Mouse (Mus musculus): ENCODE results near the gene Rex1bd.

Rex1bd gene

DNA sequence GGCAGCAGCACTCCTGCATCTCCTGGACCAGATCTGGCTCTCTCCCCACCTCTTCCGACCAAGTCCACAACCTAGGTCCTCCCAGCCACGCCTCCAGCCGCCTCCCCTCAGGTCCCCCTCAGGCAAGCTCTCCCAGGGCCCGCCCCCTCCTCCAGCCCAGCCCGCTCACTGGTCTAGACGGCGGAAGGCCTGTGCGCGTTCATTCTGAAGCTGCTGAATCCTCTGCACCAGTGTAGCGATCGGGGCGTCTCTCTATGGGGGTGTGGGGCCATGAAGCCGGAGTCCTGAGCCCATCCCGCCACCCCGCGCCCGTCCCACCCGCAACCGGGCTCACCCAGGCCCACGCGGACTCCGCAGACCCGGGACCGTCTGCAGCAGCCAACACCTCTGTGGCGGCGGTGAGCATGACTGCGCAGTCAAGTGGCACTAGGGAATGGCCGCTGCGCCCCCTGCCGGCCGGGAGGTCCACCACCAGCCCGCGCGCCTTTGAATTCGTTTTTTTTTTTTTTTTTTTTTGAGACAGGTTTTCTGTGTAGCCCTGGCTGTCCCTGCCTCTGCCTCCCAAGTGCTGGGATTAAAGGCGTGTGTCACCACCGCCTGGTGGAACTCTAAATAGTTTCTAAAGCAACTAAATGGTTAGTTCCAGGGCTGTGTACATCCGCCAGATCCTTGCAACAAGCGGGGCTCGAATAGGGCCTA lies at the start of gene Rex1bd:
Gene Rex1bd (minus strand): TSS at position 425 of the 699 bp plus-strand sequence.
- peak; percentile 99 for DNase-seq (ENCODE audit: low read depth, low spot score)

DNA sequence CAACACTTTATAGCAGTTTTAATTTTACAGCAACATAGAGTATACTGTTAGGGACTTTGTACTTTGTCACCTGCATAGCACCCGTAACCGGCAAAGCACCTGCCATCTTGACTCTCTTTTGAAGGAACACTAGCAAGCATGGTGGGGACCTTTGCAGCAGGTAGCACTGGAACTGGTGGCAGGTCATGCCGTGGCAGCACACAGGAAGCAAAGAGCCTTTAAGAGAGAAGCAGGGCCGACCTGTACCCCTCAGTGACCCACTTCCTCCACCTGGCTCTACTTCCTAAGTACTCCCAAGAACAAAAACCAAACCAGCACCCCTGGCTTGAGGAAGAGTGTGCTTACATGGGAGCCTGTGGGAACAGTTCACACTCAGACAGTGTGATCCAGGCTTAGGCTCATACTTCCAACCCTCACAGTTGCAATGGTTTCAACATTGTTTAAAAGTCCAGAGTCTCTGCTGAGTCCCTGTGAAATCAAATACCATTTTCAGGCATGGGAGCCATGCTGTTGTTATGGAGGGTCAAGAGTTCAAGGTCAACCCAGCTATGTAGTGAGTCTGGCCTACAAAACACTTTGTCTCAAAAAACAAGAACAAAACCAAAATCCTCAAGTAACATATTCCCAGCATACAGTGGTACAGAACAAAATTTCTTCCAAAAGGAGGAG lies 48.7 kb upstream of the Rex1bd start:
- DNase-seq (ENCODE audit: low read depth, low spot score): no peak

- no peak for DNase-seq (ENCODE audit: low read depth, low spot score)
Measured at GRCm38 (mm10) chr8:70553740-70554139, 47.2 kb upstream of the Rex1bd start.

DNA sequence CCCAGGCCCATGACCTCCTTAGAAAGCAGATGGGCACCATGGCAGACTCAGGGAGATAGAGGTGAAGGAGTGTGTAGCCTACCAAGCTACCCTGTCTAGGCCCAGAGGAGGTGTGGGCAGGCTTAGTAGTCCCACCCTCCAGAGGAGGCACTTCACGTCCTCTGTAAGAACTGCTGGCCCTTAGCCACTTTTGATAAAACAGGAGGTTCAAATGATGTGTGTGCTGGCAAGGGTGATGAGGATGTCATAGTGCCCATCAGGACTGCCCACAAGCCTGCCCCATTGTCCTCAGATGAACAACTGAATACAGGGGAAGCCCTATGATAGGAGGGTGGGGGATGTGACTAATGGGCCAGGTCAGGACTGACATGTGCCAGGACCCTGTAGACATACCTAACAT lies 46.3 kb upstream of the Rex1bd start:
- no peak for DNase-seq (ENCODE audit: low read depth, low spot score)

- DNase-seq (ENCODE audit: low read depth, low spot score): no peak
Measured at GRCm38 (mm10) chr8:70551558-70552161, 45.1 kb upstream of the Rex1bd start.

GRCm38 (mm10) chr8:70549412-70550184 lies 43.0 kb upstream of the Rex1bd start:
- no peak for DNase-seq (ENCODE audit: low read depth, low spot score)

- DNase-seq (ENCODE audit: low read depth, low spot score): no peak
Measured at GRCm38 (mm10) chr8:70547762-70548161, 41.2 kb upstream of the Rex1bd start.

- DNase-seq (ENCODE audit: low read depth, low spot score): no peak
Measured at GRCm38 (mm10) chr8:70546412-70546811, 39.9 kb upstream of the Rex1bd start.

GRCm38 (mm10) chr8:70544200-70544687 lies 37.7 kb upstream of the Rex1bd start:
- peak; percentile 57 for DNase-seq (ENCODE audit: low read depth, low spot score)

DNA sequence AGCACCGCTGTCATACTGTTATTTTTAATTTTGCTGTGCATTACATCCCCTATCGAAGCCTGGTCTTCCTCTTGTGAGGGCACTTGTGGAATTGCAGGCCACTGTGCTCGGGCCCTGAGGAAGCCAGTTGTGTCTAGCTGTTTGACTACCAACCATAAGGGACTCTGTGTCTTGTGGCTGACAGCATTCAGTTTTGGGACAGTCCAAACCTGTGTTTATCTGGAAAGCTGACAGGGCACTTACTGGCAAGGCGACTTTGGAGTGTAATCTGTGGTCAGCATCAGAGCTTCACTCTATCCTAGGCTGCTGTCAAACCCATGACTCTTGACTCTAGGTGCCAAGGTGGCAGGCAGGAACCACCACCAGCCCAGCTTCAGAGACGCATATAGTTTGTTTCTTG lies 34.5 kb upstream of the Rex1bd start:
- no peak for DNase-seq (ENCODE audit: low read depth, low spot score)

DNA sequence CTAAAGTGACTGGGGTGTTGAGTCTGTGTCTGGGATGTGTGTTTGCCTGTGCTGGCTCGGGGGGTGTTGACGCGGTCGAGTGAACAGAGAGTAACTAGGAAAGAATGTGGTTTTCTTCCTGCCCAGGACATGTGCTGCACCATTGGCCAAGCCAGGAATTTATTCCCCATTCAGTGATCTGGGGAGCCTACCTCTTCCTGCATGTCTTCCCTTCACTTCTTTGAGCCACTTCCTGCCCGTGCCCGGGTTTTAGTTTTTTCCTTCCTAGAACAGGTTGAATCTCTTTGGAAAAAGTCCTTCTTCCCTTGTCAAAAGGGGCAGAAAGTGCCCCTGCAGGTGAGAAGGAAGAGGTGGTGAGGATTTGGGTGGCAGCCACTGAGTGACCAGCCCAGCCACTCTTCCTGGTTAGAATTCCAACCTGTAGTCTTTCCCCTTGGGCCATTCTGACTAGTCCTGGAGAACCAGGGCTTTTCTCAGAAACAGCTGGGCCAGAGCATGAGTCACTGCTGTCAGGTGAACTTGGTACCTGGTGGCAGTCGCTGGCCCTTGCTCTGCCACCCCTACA lies 34.0 kb upstream of the Rex1bd start:
- no peak for DNase-seq (ENCODE audit: low read depth, low spot score)

DNA sequence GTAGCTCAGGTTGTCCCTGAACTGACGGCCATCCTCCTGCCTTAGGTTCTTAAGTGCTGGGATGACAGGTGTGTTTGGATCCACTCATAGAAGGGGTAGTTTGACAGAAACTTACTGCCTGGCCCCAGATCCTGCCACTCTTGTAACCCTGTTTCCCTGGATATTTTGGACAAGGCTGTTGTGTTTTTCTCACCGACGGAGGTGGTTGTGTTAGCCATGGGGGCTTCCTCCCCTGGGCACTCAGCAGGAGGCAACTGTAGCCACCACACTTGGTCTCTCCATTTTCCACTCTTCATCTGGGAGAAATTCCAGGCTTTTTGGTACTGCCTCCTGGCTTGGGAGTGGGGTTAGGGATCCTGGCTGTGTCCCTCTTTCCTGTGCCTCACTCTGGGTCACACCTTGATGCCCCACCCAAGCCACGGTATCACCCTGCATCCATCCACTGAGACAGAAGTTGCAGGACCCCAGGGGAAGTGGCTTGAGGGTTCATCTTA lies 33.5 kb upstream of the Rex1bd start:
- DNase-seq (ENCODE audit: low read depth, low spot score): no peak

- peak; percentile 100 for DNase-seq (ENCODE audit: low read depth, low spot score)
Measured at GRCm38 (mm10) chr8:70539077-70539813, 32.7 kb upstream of the Rex1bd start, which contains the start of gene Ell. Gene Ell (plus strand): TSS chr8:70539457.

GRCm38 (mm10) chr8:70538633-70539076 lies 32.1 kb upstream of the Rex1bd start:
- peak; percentile 99 for DNase-seq (ENCODE audit: low read depth, low spot score)

- DNase-seq (ENCODE audit: low read depth, low spot score): peak; percentile 76
Measured at GRCm38 (mm10) chr8:70538024-70538579, 31.6 kb upstream of the Rex1bd start.

- DNase-seq (ENCODE audit: low read depth, low spot score): no peak
Measured at GRCm38 (mm10) chr8:70535701-70536100, 29.1 kb upstream of the Rex1bd start.

- DNase-seq (ENCODE audit: low read depth, low spot score): no peak
Measured at GRCm38 (mm10) chr8:70535221-70535620, 28.7 kb upstream of the Rex1bd start.

GRCm38 (mm10) chr8:70534281-70534680 lies 27.7 kb upstream of the Rex1bd start:
- DNase-seq (ENCODE audit: low read depth, low spot score): no peak

- DNase-seq (ENCODE audit: low read depth, low spot score): no peak
Measured at GRCm38 (mm10) chr8:70530314-70530713, 23.8 kb upstream of the Rex1bd start.

- DNase-seq (ENCODE audit: low read depth, low spot score): no peak
Measured at GRCm38 (mm10) chr8:70529741-70530161, 23.2 kb upstream of the Rex1bd start.

Measured in A20 (cell line).